Mouse (Mus musculus) stomach, embryonic 16.5 days (tissue): Measurements from ENCODE around the gene Obscn. TPM values are rescaled to one million over a fixed set of nuclear protein-coding genes. Genes with fewer than 3 reads are reported as not detected.
"Not testable (repeated sequence)": the region's sequence is repeated elsewhere in the genome, so short reads cannot be mapped to it uniquely, and the experiment has no call there.

ENCODE experiments used
- ATAC-seq: fragments of 200-750 bp; cut with Nextera tagmentation; 2 replicates; pipeline ENCODE4 v1.8.0; 2017; ENCODE audit warnings: moderate number of reproducible peaks, moderate TSS enrichment; ENCODE audit not compliant: insufficient read depth, low FRiP score
- H3K27ac ChIP-seq: fragments of 300-500 bp; sonication (generic); 2 replicates; pipeline ENCODE4 v1.5.1; 2014; ENCODE audit warnings: low read length
- H3K27me3 ChIP-seq: fragments of 300-500 bp; sonication (generic); 2 replicates; pipeline ENCODE4 v1.6.1; 2014; ENCODE audit warnings: low read length, control low read depth, mixed read lengths; ENCODE audit not compliant: control insufficient read depth, insufficient read depth
- H3K36me3 ChIP-seq: fragments of 300-500 bp; sonication (generic); 2 replicates; pipeline ENCODE4 v1.6.1; 2014; ENCODE audit warnings: low read length; ENCODE audit not compliant: control insufficient read depth, insufficient read depth
- H3K4me1 ChIP-seq: fragments of 300-500 bp; sonication (generic); 2 replicates; pipeline ENCODE4 v1.6.1; 2014; ENCODE audit warnings: low read length, control low read depth, mixed read lengths; ENCODE audit not compliant: control insufficient read depth, insufficient read depth
- H3K4me2 ChIP-seq: fragments of 300-500 bp; sonication (generic); 2 replicates; pipeline ENCODE4 v1.6.1; 2014; ENCODE audit warnings: low read depth, low read length, mixed read lengths
- H3K4me3 ChIP-seq: fragments of 300-500 bp; sonication (generic); replicated peaks from 2 replicates; pipeline ENCODE4 v1.5.1; 2014; ENCODE audit warnings: mild to moderate bottlenecking, low read length
- H3K9ac ChIP-seq: fragments of 300-500 bp; sonication (generic); 2 replicates; pipeline ENCODE4 v1.6.1; 2014; ENCODE audit warnings: low read length
- H3K9me3 ChIP-seq: fragments of 300-500 bp; sonication (generic); replicated peaks from 2 replicates; pipeline ENCODE4 v1.6.1; 2016; ENCODE audit warnings: low read length, control low read depth; ENCODE audit not compliant: control insufficient read depth
- WGBS: fragments of 180-500 bp; shearing (Covaris S2); extraction: QIAGEN DNeasy Blood & Tissue Kit; methylation state at CpG from one replicate; pipeline ENCODE4 v1.1.7; 2014; 5-methylcytosine and 5-hydroxymethylcytosine counted together
- polyA plus RNA-seq: library from polyadenylated mRNA; unstranded; fragments of >200 nt; fragmentation: Nextera tagmentation; extraction: Ambion mirVana; gene quantifications from 2 replicates; pipeline ENCODE4 v1.2.1, GENCODE M21; 2015

Gene Obscn
- polyA plus RNA-seq, 1 experiment from 2014 or later = 1.7 TPM

DNA sequence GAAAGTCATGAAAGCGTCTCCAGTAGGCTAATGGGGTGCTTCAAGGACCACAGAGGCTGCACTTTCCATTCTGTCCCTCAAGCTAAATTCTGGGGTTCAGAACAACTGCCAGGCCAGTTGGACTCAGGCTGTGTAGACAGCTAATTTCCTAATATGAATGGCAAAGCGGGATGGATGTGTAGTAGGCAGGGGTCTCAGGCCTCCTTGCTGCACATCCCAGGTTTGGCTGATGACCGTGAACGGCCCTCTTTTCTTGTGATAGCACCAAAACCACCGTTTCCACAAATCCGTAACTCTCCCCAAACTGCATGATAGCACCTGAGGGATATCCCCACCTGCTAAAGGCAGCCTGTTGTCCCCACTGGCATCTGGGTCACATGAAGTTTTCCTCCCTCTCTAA lies 177.7 kb downstream of the Obscn start:
- H3K27me3 ChIP-seq = peaks cover 16% of the 10 kb centered on the region
- 0 out of 2 replicates have a peak overlapping the region, but pooled peaks have one; percentile 76 for H3K4me2 ChIP-seq
- H3K9ac ChIP-seq = no peak overlapping the region
- WGBS = 86% methylated on average over 6 of the region's 6 CpGs
- H3K4me1 ChIP-seq = peaks cover 28% of the 10 kb centered on the region
- peaks cover 6% of the 10 kb centered on the region for H3K9me3 ChIP-seq
- H3K27ac ChIP-seq = no peak overlapping the region
- H3K4me3 ChIP-seq = no peak overlapping the region
- H3K36me3 ChIP-seq = peaks cover 7% of the 10 kb centered on the region
- no peak for ATAC-seq

DNA sequence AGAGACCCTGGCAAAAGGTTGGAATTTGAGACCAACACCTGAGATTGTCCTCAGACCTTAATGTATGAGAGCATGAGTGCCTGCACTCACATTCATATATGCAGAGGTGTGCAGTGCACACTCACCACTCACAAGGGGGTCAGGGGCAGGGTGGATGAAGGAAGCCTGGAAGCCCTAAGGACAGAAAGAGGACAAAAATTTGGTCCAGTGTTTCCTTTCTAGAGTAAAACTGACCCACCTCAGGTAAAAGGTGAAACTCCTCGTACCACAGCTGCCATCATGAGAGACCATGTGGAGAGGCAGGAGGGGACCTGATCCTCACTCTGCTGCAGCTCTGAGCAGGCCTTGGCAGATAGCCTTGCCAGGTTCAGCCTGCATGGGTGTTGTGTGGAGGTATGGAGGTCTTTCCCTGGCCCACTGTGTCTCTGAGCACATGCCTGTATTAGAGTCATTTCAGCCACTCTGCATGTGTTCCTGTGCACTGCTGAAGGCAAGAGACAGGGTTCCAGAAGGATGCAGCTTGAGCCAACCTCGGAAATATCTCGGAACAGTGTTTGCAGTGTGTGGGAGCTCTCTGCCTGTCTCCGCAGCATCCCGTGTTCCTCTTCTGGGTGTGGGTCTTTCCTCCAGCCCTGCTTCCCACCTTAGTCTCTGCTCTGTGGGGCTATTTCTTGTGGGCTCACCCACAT lies 178.8 kb downstream of the Obscn start:
- peak overlapping the region; percentile 23 for H3K9ac ChIP-seq
- H3K36me3 ChIP-seq = peaks cover 7% of the 10 kb centered on the region
- peaks cover 32% of the 10 kb centered on the region for H3K4me1 ChIP-seq
- peaks cover 6% of the 10 kb centered on the region for H3K9me3 ChIP-seq
- no peak for ATAC-seq
- peaks cover 10% of the 10 kb centered on the region; the same call in 1 of the 2 replicates for H3K27me3 ChIP-seq
- peak overlapping the region; percentile 61; the same call in 1 of the 2 replicates for H3K4me3 ChIP-seq
- no peak overlapping the region for H3K27ac ChIP-seq
- H3K4me2 ChIP-seq = peak overlapping the region; percentile 97
- WGBS = 85% methylated on average over 5 of the region's 5 CpGs

- no peaks in the 10 kb centered on the region for H3K9me3 ChIP-seq
- peaks cover 7% of the 10 kb centered on the region for H3K36me3 ChIP-seq
- peak overlapping the region; percentile 61 for H3K4me3 ChIP-seq
- peak overlapping the region; percentile 99 for H3K27ac ChIP-seq
- ATAC-seq = no peak
- H3K27me3 ChIP-seq = no peaks in the 10 kb centered on the region
- H3K4me1 ChIP-seq = peaks cover 32% of the 10 kb centered on the region
- H3K9ac ChIP-seq = peak overlapping the region; percentile 82
- H3K4me2 ChIP-seq = peak overlapping the region; percentile 97
- 13% methylated on average over 8 of the region's 8 CpGs for WGBS
Observed at GRCm38 (mm10) chr11:58955868-58956257, 180.3 kb downstream of the Obscn start.

GRCm38 (mm10) chr11:58955143-58955867 lies 180.9 kb downstream of the Obscn start:
- 0% methylated on average over 20 of the region's 20 CpGs for WGBS
- Histone ChIP-seq H3K4me1 (peaks cover 32% of the 10 kb centered on the region), H3K36me3 (peaks cover 7% of the 10 kb centered on the region), H3K4me2 (peak overlapping the region; percentile 97), H3K4me3 (peak overlapping the region; percentile 61), H3K27me3 (no peaks in the 10 kb centered on the region), H3K9me3 (no peaks in the 10 kb centered on the region), H3K9ac (peak overlapping the region; percentile 82), H3K27ac (peak overlapping the region; percentile 99)
- ATAC-seq = peak; percentile 39; the same call in 1 of the 2 replicates

- WGBS = under 1% methylated on average over 49 of the region's 49 CpGs
- Histone ChIP-seq H3K4me1 (peaks cover 29% of the 10 kb centered on the region), H3K9me3 (no peaks in the 10 kb centered on the region), H3K9ac (peak within 1 kb of the TSS; percentile 82), H3K36me3 (peaks cover 7% of the 10 kb centered on the region), H3K27ac (peak within 1 kb of the TSS; percentile 99), H3K4me3 (peak within 1 kb of the TSS; percentile 61), H3K4me2 (peak within 1 kb of the TSS; percentile 97), H3K27me3 (no peaks in the 10 kb centered on the region)
- peak; percentile 95 for ATAC-seq
Observed at GRCm38 (mm10) chr11:58954420-58955142, 181.6 kb downstream of the Obscn start, which contains the start of the genes Hist3h2a and Trim17. Gene Hist3h2a (plus strand): TSS chr11:58954685. Gene Trim17 (plus strand): TSS chr11:58954685.

GRCm38 (mm10) chr11:58954170-58954419 lies 182.1 kb downstream of the Obscn start:
- peak overlapping the region; percentile 90 for H3K27ac ChIP-seq
- H3K4me1 ChIP-seq = peaks cover 31% of the 10 kb centered on the region
- peak overlapping the region; percentile 61 for H3K4me3 ChIP-seq
- H3K9ac ChIP-seq = peak overlapping the region; percentile 81
- WGBS = under 1% methylated on average over 17 of the region's 17 CpGs
- not testable (repeated sequence) for H3K27me3 ChIP-seq, ATAC-seq, H3K36me3 ChIP-seq, H3K9me3 ChIP-seq
- H3K4me2 ChIP-seq = peak overlapping the region; percentile 97

DNA sequence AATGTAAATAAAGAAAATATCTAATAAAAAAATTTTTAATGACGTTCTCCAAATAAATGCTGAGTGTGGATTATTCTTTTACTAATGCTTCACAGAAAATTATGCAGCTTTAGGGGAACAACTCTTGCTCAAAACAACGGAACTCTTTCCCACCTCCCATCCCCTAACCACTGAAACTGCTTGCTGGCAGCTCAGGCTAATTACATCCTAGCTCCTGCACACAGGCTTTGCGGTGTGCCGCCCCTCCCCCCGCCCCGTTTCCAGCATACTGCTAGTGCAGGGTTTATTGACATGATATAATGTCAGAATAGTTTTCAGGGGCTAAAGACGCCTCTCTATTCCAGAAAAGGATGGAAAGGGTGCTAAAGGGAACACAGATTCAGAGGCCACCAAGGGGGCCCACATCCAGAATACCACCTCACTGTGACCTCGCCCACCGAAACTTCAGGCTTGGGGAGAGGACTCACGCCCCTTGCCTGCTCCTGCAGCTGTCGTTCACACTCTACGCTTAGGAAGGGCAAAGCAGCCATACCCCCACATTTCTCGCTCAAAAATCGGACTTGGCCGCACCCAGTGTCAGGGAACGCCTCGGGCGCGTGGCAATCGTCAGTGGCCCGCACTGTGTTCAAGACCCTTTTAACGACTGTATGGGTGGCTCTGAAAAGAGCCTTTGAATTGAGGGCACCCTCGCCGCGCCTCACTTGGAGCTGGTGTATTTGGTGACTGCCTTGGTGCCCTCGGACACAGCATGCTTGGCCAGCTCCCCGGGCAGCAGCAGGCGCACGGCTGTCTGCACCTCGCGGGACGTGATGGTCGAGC lies 182.6 kb downstream of the Obscn start:
- H3K27ac ChIP-seq = peak overlapping the region; percentile 90
- peak overlapping the region; percentile 97 for H3K4me2 ChIP-seq
- H3K9me3 ChIP-seq = no peaks in the 10 kb centered on the region
- H3K9ac ChIP-seq = peak overlapping the region; percentile 81
- H3K4me3 ChIP-seq = peak overlapping the region; percentile 61
- ATAC-seq = peak; percentile 15
- WGBS = under 1% methylated on average over 33 of the region's 33 CpGs
- H3K4me1 ChIP-seq = peaks cover 32% of the 10 kb centered on the region
- no peaks in the 10 kb centered on the region for H3K27me3 ChIP-seq
- H3K36me3 ChIP-seq = peaks cover 7% of the 10 kb centered on the region

- H3K9me3 ChIP-seq = no peaks in the 10 kb centered on the region
- H3K27me3 ChIP-seq = no peaks in the 10 kb centered on the region; the same call in 1 of the 2 replicates
- 75% methylated on average over 5 of the region's 5 CpGs for WGBS
- peaks cover 23% of the 10 kb centered on the region for H3K4me1 ChIP-seq
- H3K9ac ChIP-seq = no peak overlapping the region
- ATAC-seq = no peak
- H3K27ac ChIP-seq = no peak overlapping the region
- no peak overlapping the region for H3K4me3 ChIP-seq
- H3K4me2 ChIP-seq = no peak overlapping the region
- no peaks in the 10 kb centered on the region for H3K36me3 ChIP-seq
Observed at GRCm38 (mm10) chr11:58951210-58951609, 185.0 kb downstream of the Obscn start.
